Mouse (Mus musculus) spleen, adult 12 weeks (tissue): ENCODE results near the gene Olfr1495.
"Not testable (repeated sequence)": the region's sequence is repeated elsewhere in the genome, so short reads cannot be mapped to it uniquely, and the experiment has no call there.

Experiments used
- DNase-seq: peaks from one replicate; pipeline ENCODE4 v3.0.0; 2022; ENCODE audit warnings: low spot score

Gene Olfr1495

GRCm38 (mm10) chr19:13764306-13764705 lies at the start of gene Olfr1495:
Olfr1495 (plus strand) TSS chr19:13764606.
- no peak for DNase-seq

GRCm38 (mm10) chr19:13722978-13723377 lies 41.4 kb upstream of the Olfr1495 start, which contains the start of gene Olfr1493-ps1:
Olfr1493-ps1 (plus strand) TSS chr19:13723278.
- no peak for DNase-seq

- DNase-seq: no peak
Observed at GRCm38 (mm10) chr19:13739428-13739827, 25.0 kb upstream of the Olfr1495 start, which contains the start of gene Olfr1494. Olfr1494 (plus strand) TSS chr19:13739728.

GRCm38 (mm10) chr19:13749366-13749765 lies 15.0 kb upstream of the Olfr1495 start:
- DNase-seq: no peak

GRCm38 (mm10) chr19:13768565-13769276 lies 4.3 kb downstream of the Olfr1495 start:
- DNase-seq: no peak

GRCm38 (mm10) chr19:13777578-13777977 lies 13.2 kb downstream of the Olfr1495 start, which contains the start of gene Olfr1496:
Olfr1496 (plus strand) TSS chr19:13777878.
- no peak for DNase-seq

GRCm38 (mm10) chr19:13798102-13798501 lies 33.7 kb downstream of the Olfr1495 start, which contains the start of gene Olfr1497:
Olfr1497 (minus strand) TSS chr19:13798202.
- no peak for DNase-seq

- not testable (repeated sequence) for DNase-seq
Observed at GRCm38 (mm10) chr19:13805486-13805885, 41.1 kb downstream of the Olfr1495 start.

GRCm38 (mm10) chr19:13812823-13813222 lies 48.4 kb downstream of the Olfr1495 start:
- no peak for DNase-seq

GRCm38 (mm10) chr19:13818827-13819226 lies 54.4 kb downstream of the Olfr1495 start:
- DNase-seq: no peak

GRCm38 (mm10) chr19:13819347-13819746 lies 54.9 kb downstream of the Olfr1495 start, which contains the start of gene Olfr1499:
Olfr1499 (minus strand) TSS chr19:13819447.
- no peak for DNase-seq
